Mouse (Mus musculus) retina, adult 2 months (tissue): ENCODE results near the gene Clrn1.

ENCODE experiments used
- DNase-seq: peaks from one replicate; pipeline ENCODE4 v3.0.0-alpha.2; 2012; ENCODE audit warnings: low read depth, low spot score

Clrn1 gene

GRCm38 (mm10) chr3:58831586-58831985, 53.6 kb downstream of the Clrn1 start:
- DNase-seq, result no peak

GRCm38 (mm10) chr3:58829926-58830325, 55.2 kb downstream of the Clrn1 start:
- DNase-seq, result no peak

GRCm38 (mm10) chr3:58828366-58829153, 56.6 kb downstream of the Clrn1 start:
- DNase-seq, result no peak

- DNase-seq, result no peak
Measured at GRCm38 (mm10) chr3:58826266-58826665, 58.9 kb downstream of the Clrn1 start.

- no peak for DNase-seq
Measured at GRCm38 (mm10) chr3:58822211-58822610, 62.9 kb downstream of the Clrn1 start, which contains the start of gene Mindy4b-ps. Gene Mindy4b-ps (minus strand): TSS chr3:58822311.

GRCm38 (mm10) chr3:58817337-58817736, 67.8 kb downstream of the Clrn1 start:
- no peak for DNase-seq

GRCm38 (mm10) chr3:58814191-58814590, 70.9 kb downstream of the Clrn1 start:
- no peak for DNase-seq

- DNase-seq, result no peak
Measured at GRCm38 (mm10) chr3:58810353-58810752, 74.8 kb downstream of the Clrn1 start.

GRCm38 (mm10) chr3:58809111-58809915, 75.8 kb downstream of the Clrn1 start:
- no peak for DNase-seq

GRCm38 (mm10) chr3:58808636-58809035, 76.5 kb downstream of the Clrn1 start:
- no peak for DNase-seq

GRCm38 (mm10) chr3:58804745-58805144, 80.4 kb downstream of the Clrn1 start:
- DNase-seq, result no peak

- no peak for DNase-seq
Measured at GRCm38 (mm10) chr3:58798676-58799075, 86.5 kb downstream of the Clrn1 start.

GRCm38 (mm10) chr3:58798245-58798644, 86.9 kb downstream of the Clrn1 start:
- no peak for DNase-seq
